Mouse (Mus musculus) megakaryocyte, embryonic 14.5 days (primary cell): ENCODE results near the gene Ovca2.

Source experiments
- FLI1 ChIP-seq: IDR thresholded peaks from 2 replicates; pipeline ENCODE4 v1.6.1; 2012; ENCODE audit warnings: low read length, inconsistent platforms, mixed read lengths
- GATA1 ChIP-seq: IDR thresholded peaks from 3 replicates; pipeline ENCODE4 v1.6.1; 2012; ENCODE audit warnings: mixed read lengths, low read length, inconsistent platforms, borderline replicate concordance

GRCm38 (mm10) chr11:75157037-75157436, 21.6 kb downstream of the Ovca2 start:
- TF ChIP-seq GATA1 (no peak), FLI1 (no peak)
